Mouse (Mus musculus) kidney, postnatal 25 days (tissue): ENCODE measurements at regions not wholly inside any gene's neighbourhood (a gene's known extent, or its start where the extent isn't known, plus 50 kb on each side); places are given as distances from the start of the nearest gene placed in this dataset.
A peak's percentile ranks its signal among the peaks of the same experiment; 100 is the strongest.

Experiments
- DNase-seq, 2 experiments: peaks; one replicate each; pipeline ENCODE4 v3.0.0; 2021; ENCODE audit warnings: mixed read lengths in 2 of 2

GRCm38 (mm10) chr11:112137401-112138020, 644.5 kb upstream of the Sox9 start:
- DNase-seq, result no peak

GRCm38 (mm10) chr11:112140058-112140457, 642.0 kb upstream of the Sox9 start:
- DNase-seq, result no peak

- DNase-seq, result no peak
These were observed 641.5 kb upstream of the Sox9 start for GRCm38 (mm10) chr11:112140495-112140894.

GRCm38 (mm10) chr11:112140912-112141311, 641.1 kb upstream of the Sox9 start:
- no peak for DNase-seq

GRCm38 (mm10) chr11:112152051-112152450, 630.0 kb upstream of the Sox9 start:
- no peak for DNase-seq

- no peak for DNase-seq
These were observed 628.8 kb upstream of the Sox9 start for GRCm38 (mm10) chr11:112153198-112153597.

GRCm38 (mm10) chr11:112154712-112155319, 627.2 kb upstream of the Sox9 start:
- no peak for DNase-seq

- no peak for DNase-seq
These were observed 626.6 kb upstream of the Sox9 start for GRCm38 (mm10) chr11:112155339-112155955.

- no peak for DNase-seq
These were observed 618.3 kb upstream of the Sox9 start for GRCm38 (mm10) chr11:112163681-112164265.

- no peak for DNase-seq
These were observed 608.4 kb upstream of the Sox9 start for GRCm38 (mm10) chr11:112173585-112173984.

- DNase-seq, result peak in 1 of 2 experiments; percentile 34
These were observed 606.7 kb upstream of the Sox9 start for GRCm38 (mm10) chr11:112175302-112175701.

GRCm38 (mm10) chr11:112180666-112181065, 601.4 kb upstream of the Sox9 start:
- DNase-seq, result no peak

GRCm38 (mm10) chr11:112197620-112198268, 584.3 kb upstream of the Sox9 start:
- DNase-seq, result no peak

- no peak for DNase-seq
These were observed 577.5 kb upstream of the Sox9 start for GRCm38 (mm10) chr11:112204561-112204960.

GRCm38 (mm10) chr11:112209414-112209813, 572.6 kb upstream of the Sox9 start:
- peak; percentile 43 to 69 for DNase-seq

GRCm38 (mm10) chr11:112219046-112219720, 562.8 kb upstream of the Sox9 start:
- DNase-seq, result no peak

GRCm38 (mm10) chr11:112234492-112235116, 547.4 kb upstream of the Sox9 start:
- DNase-seq, result no peak

- DNase-seq, result peak; percentile 1 to 39
These were observed 542.8 kb upstream of the Sox9 start for GRCm38 (mm10) chr11:112238960-112239884.

- DNase-seq, result no peak
These were observed 529.5 kb upstream of the Sox9 start for GRCm38 (mm10) chr11:112252548-112252947.

- DNase-seq, result no peak
These were observed 529.0 kb upstream of the Sox9 start for GRCm38 (mm10) chr11:112253061-112253460.

GRCm38 (mm10) chr11:112256326-112256725, 525.7 kb upstream of the Sox9 start:
- no peak for DNase-seq
